Mouse (Mus musculus): ENCODE measurements around the gene Pmm1. TPM values are rescaled to one million over a fixed set of nuclear protein-coding genes. Genes with fewer than 3 reads are reported as not detected.

Pmm1 gene
- total RNA-seq, 2 experiments from 2014 or later, result 15.2 to 16.9 TPM

GRCm38 (mm10) chr15:81961078-81961451 is 335 bp upstream of the Pmm1 start:
- intact Hi-C loops (cut with DNase I; ENCODE audit: low total_unique reads), result no loop called here
- no peak for DNase-seq

GRCm38 (mm10) chr15:81958906-81959305 is 1.8 kb downstream of the Pmm1 start:
- no peak for DNase-seq
- intact Hi-C loops (cut with DNase I; ENCODE audit: low total_unique reads), result loop anchor here (5.0 kb wide), 1 partner anchor 33 kb away; no protein-coding TSS in a partner anchor

- intact Hi-C loops (cut with DNase I; ENCODE audit: low total_unique reads), result loop anchor here (5.0 kb wide), 1 partner anchor 35 kb away; no protein-coding TSS in a partner anchor
- no peak for DNase-seq
Observed at GRCm38 (mm10) chr15:81957598-81957997, 3.1 kb downstream of the Pmm1 start.

GRCm38 (mm10) chr15:81956457-81956856 is 4.3 kb downstream of the Pmm1 start:
- DNase-seq, result peak; percentile 32
- intact Hi-C loops (cut with DNase I; ENCODE audit: low total_unique reads), result loop anchor here (5.0 kb wide), 1 partner anchor 36 kb away; no protein-coding TSS in a partner anchor

GRCm38 (mm10) chr15:81955414-81955813 is 5.3 kb downstream of the Pmm1 start:
- DNase-seq, result no peak
- intact Hi-C loops (cut with DNase I; ENCODE audit: low total_unique reads), result loop anchor here (5.0 kb wide), 1 partner anchor 37 kb away; no protein-coding TSS in a partner anchor

- intact Hi-C loops (cut with DNase I; ENCODE audit: low total_unique reads), result loop anchor here (5.0 kb wide), 1 partner anchor 38 kb away; no protein-coding TSS in a partner anchor
- DNase-seq, result no peak
Observed at GRCm38 (mm10) chr15:81954716-81955115, 6.0 kb downstream of the Pmm1 start.

GRCm38 (mm10) chr15:81954151-81954583 is 6.6 kb downstream of the Pmm1 start:
- DNase-seq, result no peak
- intact Hi-C loops (cut with DNase I; ENCODE audit: low total_unique reads), result no loop called here

GRCm38 (mm10) chr15:81952310-81952709 is 8.4 kb downstream of the Pmm1 start:
- intact Hi-C loops (cut with DNase I; ENCODE audit: low total_unique reads), result no loop called here
- no peak for DNase-seq

GRCm38 (mm10) chr15:81951159-81951558 is 9.6 kb downstream of the Pmm1 start:
- no peak for DNase-seq
- intact Hi-C loops (cut with DNase I; ENCODE audit: low total_unique reads), result no loop called here

GRCm38 (mm10) chr15:81950716-81951115 is 10.0 kb downstream of the Pmm1 start:
- intact Hi-C loops (cut with DNase I; ENCODE audit: low total_unique reads), result no loop called here
- DNase-seq, result no peak

GRCm38 (mm10) chr15:81949476-81950131 is 11.1 kb downstream of the Pmm1 start:
- intact Hi-C loops (cut with DNase I; ENCODE audit: low total_unique reads), result no loop called here

GRCm38 (mm10) chr15:81949076-81949475 is 11.7 kb downstream of the Pmm1 start:
- DNase-seq, result no peak
- intact Hi-C loops (cut with DNase I; ENCODE audit: low total_unique reads), result no loop called here

More at GRCm38 (mm10) chr15:81949476-81950131, 11.1 kb downstream of the Pmm1 start:
- no peak for DNase-seq

GRCm38 (mm10) chr15:81943176-81943749 is 17.5 kb downstream of the Pmm1 start:
- intact Hi-C loops (cut with DNase I; ENCODE audit: low total_unique reads), result loop anchor here (5.0 kb wide), 1 partner anchor 44 kb away; the partner anchor contains the start of gene Xrcc6
- no peak for DNase-seq

- no peak for DNase-seq
- intact Hi-C loops (cut with DNase I; ENCODE audit: low total_unique reads), result loop anchor here (5.0 kb wide), 1 partner anchor 46 kb away; the partner anchor contains the start of gene Xrcc6
Observed at GRCm38 (mm10) chr15:81941010-81941409, 19.7 kb downstream of the Pmm1 start.

GRCm38 (mm10) chr15:81940219-81940618 is 20.5 kb downstream of the Pmm1 start:
- intact Hi-C loops (cut with DNase I; ENCODE audit: low total_unique reads), result loop anchor here (5.0 kb wide), 1 partner anchor 47 kb away; the partner anchor contains the start of gene Xrcc6
- DNase-seq, result no peak

GRCm38 (mm10) chr15:81939774-81940173 is 21.0 kb downstream of the Pmm1 start:
- intact Hi-C loops (cut with DNase I; ENCODE audit: low total_unique reads), result loop anchor here (5.0 kb wide), 1 partner anchor 48 kb away; the partner anchor contains the start of gene Xrcc6
- no peak for DNase-seq

GRCm38 (mm10) chr15:81939157-81939715 is 21.5 kb downstream of the Pmm1 start:
- intact Hi-C loops (cut with DNase I; ENCODE audit: low total_unique reads), result no loop called here

GRCm38 (mm10) chr15:81938246-81938645 is 22.5 kb downstream of the Pmm1 start:
- intact Hi-C loops (cut with DNase I; ENCODE audit: low total_unique reads), result no loop called here

More at GRCm38 (mm10) chr15:81939157-81939715, 21.5 kb downstream of the Pmm1 start:
- DNase-seq, result no peak

GRCm38 (mm10) chr15:81937098-81937972 is 23.4 kb downstream of the Pmm1 start:
- DNase-seq, result peak; percentile 26
- intact Hi-C loops (cut with DNase I; ENCODE audit: low total_unique reads), result no loop called here

More at GRCm38 (mm10) chr15:81938246-81938645, 22.5 kb downstream of the Pmm1 start:
- DNase-seq, result no peak

Data from gastrocnemius, postnatal 14 days (tissue).